Mouse (Mus musculus): ENCODE data around the gene Hnrnpab.

DNA sequence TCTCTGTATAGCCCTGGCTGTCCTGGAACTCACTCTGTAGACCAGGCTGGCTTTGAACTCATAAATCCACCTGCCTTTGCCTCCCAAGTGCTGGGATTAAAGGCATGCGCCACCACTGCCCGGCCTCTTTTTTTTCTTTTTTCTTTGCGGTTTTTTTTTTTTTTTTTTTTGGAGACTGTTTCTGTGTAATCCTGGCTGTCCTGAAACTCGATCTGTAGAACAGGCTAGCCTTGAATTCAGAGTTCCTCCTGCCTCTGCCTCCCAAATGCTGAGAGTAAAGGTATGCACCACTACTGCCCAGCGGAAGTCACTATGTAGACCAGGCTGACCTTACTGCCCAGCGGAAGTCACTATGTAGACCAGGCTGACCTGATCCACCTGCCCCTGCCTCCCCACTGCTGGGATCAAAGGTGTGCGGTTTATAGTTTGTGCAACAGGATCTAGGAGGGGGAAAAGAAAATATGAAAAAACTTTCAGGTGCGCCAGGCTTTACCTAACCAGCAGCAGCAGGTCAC lies 12.3 kb upstream of the Hnrnpab start:
- TF ChIP-seq POLR2A (IDR thresholded peaks at IDR 0.05; ENCODE audit: low read depth, low read length) (no peak), CTCF (conservative IDR thresholded peaks at IDR 0.05; ENCODE audit: insufficient read depth, insufficient read length, low read depth, low read length) (no peak)
